Mouse (Mus musculus) liver, embryonic 14.5 days (tissue): ENCODE results near the gene Serpinb6b.

Source experiments
- CTCF ChIP-seq: IDR thresholded peaks from 2 replicates; pipeline ENCODE4 v1.5.1; 2016; ENCODE audit warnings: antibody characterized with exemption, low read depth, control low read depth
- EP300 ChIP-seq: IDR thresholded peaks from 2 replicates; pipeline ENCODE4 v1.6.1; 2016; ENCODE audit warnings: antibody characterized with exemption, low read depth

- TF ChIP-seq CTCF (no peak), EP300 (no peak)
Measured at GRCm38 (mm10) chr13:32934706-32935381, 30.2 kb upstream of the Serpinb6b start.
